Mouse (Mus musculus) C2C12 (cell line): ENCODE results near the gene Sec22b. TPM values are rescaled to one million over a fixed set of nuclear protein-coding genes. Genes with fewer than 3 reads are reported as not detected.

Source experiments
- H3K27me3 ChIP-seq: one replicate; pipeline ENCODE4 v1.6.1; 2011; ENCODE audit not compliant: control insufficient read depth, insufficient read depth, insufficient read length
- H3K36me3 ChIP-seq: one replicate; pipeline ENCODE4 v1.6.1; 2011; ENCODE audit not compliant: control insufficient read depth, insufficient read depth
- H3K4me3 ChIP-seq: one replicate; pipeline ENCODE4 v1.5.1; 2011; ENCODE audit warnings: mild to moderate bottlenecking, control low read depth; ENCODE audit not compliant: poor library complexity, insufficient read depth, severe bottlenecking
- H3K79me2 ChIP-seq: one replicate; pipeline ENCODE4 v1.6.1; 2011; ENCODE audit not compliant: control insufficient read depth, insufficient read depth
- H3K79me3 ChIP-seq: one replicate; pipeline ENCODE4 v1.6.1; 2011; ENCODE audit warnings: low read depth, control low read depth
- H3ac ChIP-seq: one replicate; pipeline ENCODE3; 2011; ENCODE audit warnings: low read depth; ENCODE audit not compliant: control insufficient read depth, insufficient read length
- CEBPB ChIP-seq: IDR thresholded peaks from one replicate; pipeline ENCODE4 v1.6.1; 2011; ENCODE audit warnings: low read depth, mild to moderate bottlenecking, control low read depth, moderate library complexity
- CTCF ChIP-seq: IDR thresholded peaks from one replicate; pipeline ENCODE4 v1.5.1; 2011; ENCODE audit not compliant: control insufficient read depth, insufficient read depth, insufficient read length
- FOSL1 ChIP-seq: IDR thresholded peaks from one replicate; pipeline ENCODE4 v1.8.0; 2011; ENCODE audit warnings: mild to moderate bottlenecking, low read length; ENCODE audit not compliant: poor library complexity, insufficient read depth, severe bottlenecking
- MAX ChIP-seq: IDR thresholded peaks from one replicate; pipeline ENCODE4 v1.6.1; 2011; ENCODE audit warnings: mild to moderate bottlenecking, control low read depth
- MYOD1 ChIP-seq: IDR thresholded peaks from one replicate; pipeline ENCODE4 v1.6.1; 2011; ENCODE audit warnings: low read depth; ENCODE audit not compliant: control insufficient read depth, insufficient read length
- MYOG ChIP-seq: IDR thresholded peaks from one replicate; pipeline ENCODE4 v1.6.1; 2011; ENCODE audit not compliant: control insufficient read depth, insufficient read length; ENCODE audit errors: extremely low read depth
- USF1 ChIP-seq: IDR thresholded peaks from one replicate; pipeline ENCODE4 v1.6.1; 2011; ENCODE audit warnings: low read depth, mild to moderate bottlenecking, control low read depth, moderate library complexity
- polyA plus RNA-seq: library from polyadenylated mRNA; unstranded; fragments of >200 nt; fragmentation: generic; extraction: Trizol; gene quantifications from one replicate; pipeline ENCODE4 v1.2.1, GENCODE M21; 2012; ENCODE audit warnings: missing spikeins

Gene Sec22b
- polyA plus RNA-seq, 1 experiment: 60.0 TPM

GRCm38 (mm10) chr3:97949946-97950345 is 49.0 kb downstream of the Sec22b start:
- H3ac ChIP-seq: no peak overlapping the region
- no peaks in the 10 kb centered on the region for H3K79me2 ChIP-seq
- TF ChIP-seq MYOD1 (no peak), FOSL1 (no peak), USF1 (no peak), CEBPB (no peak), MAX (no peak), CTCF (no peak), MYOG (no peak)
- H3K27me3 ChIP-seq: no peaks in the 10 kb centered on the region
- H3K4me3 ChIP-seq: no peak overlapping the region
- H3K79me3 ChIP-seq: no peaks in the 10 kb centered on the region
- H3K36me3 ChIP-seq: no peaks in the 10 kb centered on the region

- Histone ChIP-seq H3K79me2 (no peaks in the 10 kb centered on the region), H3ac (no peak overlapping the region), H3K36me3 (no peaks in the 10 kb centered on the region), H3K79me3 (no peaks in the 10 kb centered on the region), H3K4me3 (no peak overlapping the region), H3K27me3 (no peaks in the 10 kb centered on the region)
- no peak for TF ChIP-seq MAX
- no peak for TF ChIP-seq USF1
These were observed 50.1 kb downstream of the Sec22b start for GRCm38 (mm10) chr3:97951134-97951533.

GRCm38 (mm10) chr3:97953196-97953595 is 52.2 kb downstream of the Sec22b start:
- Histone ChIP-seq H3K4me3 (no peak overlapping the region), H3ac (no peak overlapping the region), H3K27me3 (no peaks in the 10 kb centered on the region), H3K36me3 (no peaks in the 10 kb centered on the region), H3K79me2 (no peaks in the 10 kb centered on the region), H3K79me3 (no peaks in the 10 kb centered on the region)
- TF ChIP-seq MYOD1: no peak
- TF ChIP-seq MYOG: no peak
- TF ChIP-seq CTCF: no peak
- no peak for TF ChIP-seq CEBPB
- no peak for TF ChIP-seq USF1
- TF ChIP-seq FOSL1: no peak
- TF ChIP-seq MAX: no peak

GRCm38 (mm10) chr3:97956322-97956721 is 55.3 kb downstream of the Sec22b start:
- no peaks in the 10 kb centered on the region for H3K27me3 ChIP-seq
- TF ChIP-seq CTCF (no peak), CEBPB (no peak), USF1 (no peak), MYOD1 (no peak), FOSL1 (no peak), MYOG (no peak), MAX (no peak)
- H3K36me3 ChIP-seq: no peaks in the 10 kb centered on the region
- H3K79me3 ChIP-seq: no peaks in the 10 kb centered on the region
- no peak overlapping the region for H3K4me3 ChIP-seq
- H3K79me2 ChIP-seq: no peaks in the 10 kb centered on the region
- H3ac ChIP-seq: no peak overlapping the region

- TF ChIP-seq FOSL1 (no peak), MYOG (no peak), USF1 (no peak), MYOD1 (no peak), MAX (no peak), CEBPB (no peak), CTCF (no peak)
- no peak overlapping the region for H3K4me3 ChIP-seq
- no peaks in the 10 kb centered on the region for H3K27me3 ChIP-seq
- no peaks in the 10 kb centered on the region for H3K79me3 ChIP-seq
- H3ac ChIP-seq: no peak overlapping the region
- H3K79me2 ChIP-seq: no peaks in the 10 kb centered on the region
- no peaks in the 10 kb centered on the region for H3K36me3 ChIP-seq
These were observed 55.9 kb downstream of the Sec22b start for GRCm38 (mm10) chr3:97956926-97957325.

GRCm38 (mm10) chr3:97960783-97961594 is 60.0 kb downstream of the Sec22b start:
- H3K4me3 ChIP-seq: no peak overlapping the region
- H3ac ChIP-seq: no peak overlapping the region
- H3K79me3 ChIP-seq: no peaks in the 10 kb centered on the region
- H3K27me3 ChIP-seq: no peaks in the 10 kb centered on the region
- no peaks in the 10 kb centered on the region for H3K79me2 ChIP-seq
- H3K36me3 ChIP-seq: no peaks in the 10 kb centered on the region
- TF ChIP-seq CEBPB (no peak), USF1 (no peak), CTCF (no peak), MYOG (no peak), FOSL1 (no peak), MAX (no peak), MYOD1 (no peak)
